Mouse (Mus musculus): ENCODE results near the gene Kcnj2. TPM values are rescaled to one million over a fixed set of nuclear protein-coding genes. Genes with fewer than 3 reads are reported as not detected.

Kcnj2 gene
- polyA plus RNA-seq, 2 experiments: 0.10 to 0.30 TPM

DNA sequence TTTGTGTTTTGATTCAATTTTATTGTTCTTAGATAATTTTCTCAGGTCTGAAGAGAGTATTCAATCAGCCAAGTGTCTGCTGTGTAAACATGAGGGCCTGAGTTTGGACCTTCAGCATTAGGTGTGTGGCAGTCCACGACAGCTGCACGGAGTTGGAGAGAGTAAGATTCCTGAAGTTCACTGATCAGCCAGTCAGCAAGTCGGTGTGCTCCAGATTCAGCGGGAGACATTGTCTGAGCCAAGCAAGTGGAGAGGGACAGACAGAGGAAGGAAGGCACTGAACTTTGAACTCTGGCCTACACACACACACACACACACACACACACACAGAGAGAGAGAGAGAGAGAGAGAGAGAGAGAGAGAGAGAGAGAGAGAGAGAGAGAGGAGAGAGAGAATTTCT lies 57.4 kb downstream of the Kcnj2 start:
- TF ChIP-seq EP300 (IDR thresholded peaks at IDR 0.05; ENCODE audit: low read depth) (no peak), CTCF (IDR thresholded peaks at IDR 0.05; ENCODE audit: low read depth) (no peak)
- no peaks in the 10 kb centered on the region for H3K27me3 ChIP-seq (ENCODE audit: control insufficient read depth, insufficient read depth, low read length)
- no peak overlapping the region for H3K4me2 ChIP-seq (ENCODE audit: low read depth)
- no peak for DNase-seq (ENCODE audit: low read depth in 3 of 3, low spot score in 3 of 3)
- no peak overlapping the region for H3K4me3 ChIP-seq (ENCODE audit: insufficient read depth in 1 of 2, low read depth in 2 of 2, low read length in 2 of 2)
- H3K9me3 ChIP-seq (ENCODE audit: control insufficient read depth, low read length): no peaks in the 10 kb centered on the region
- H3K4me1 ChIP-seq (replicated peaks; ENCODE audit: control insufficient read depth in 2 of 2, insufficient read depth in 2 of 2, low read length in 1 of 2): no peaks in the 10 kb centered on the region
- WGBS (ENCODE audit: insufficient replicate concordance): 57% methylated on average over 4 of the region's 4 CpGs
- no peak overlapping the region for H3K27ac ChIP-seq
- no peak overlapping the region for H3K9ac ChIP-seq (replicated peaks)
- no peaks in the 10 kb centered on the region for H3K36me3 ChIP-seq (replicated peaks; ENCODE audit: control insufficient read depth, insufficient read depth, low read depth)
- ATAC-seq (ENCODE audit: insufficient read depth): no peak

DNA sequence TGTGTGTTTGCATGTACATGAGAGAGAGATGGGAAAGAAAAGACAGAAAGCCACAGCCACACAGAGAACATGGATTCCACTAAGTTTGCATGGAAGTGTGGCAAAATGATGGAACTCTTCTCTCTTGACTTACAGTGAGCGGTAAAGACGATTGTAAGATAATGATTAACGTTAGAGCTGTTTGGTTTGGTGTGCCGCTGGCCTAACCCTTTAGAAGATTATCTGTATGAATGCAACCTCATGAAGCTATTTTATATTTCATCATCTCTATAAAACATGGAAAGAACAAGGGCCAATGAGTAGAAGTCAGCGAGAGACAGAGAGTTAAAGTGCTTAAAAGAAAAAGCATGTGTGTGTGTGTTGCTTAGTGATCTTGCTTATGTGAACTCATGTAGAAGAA lies 60.0 kb downstream of the Kcnj2 start:
- H3K27ac ChIP-seq: no peak overlapping the region
- DNase-seq (ENCODE audit: low read depth in 3 of 3, low spot score in 3 of 3) (no peak), ATAC-seq (ENCODE audit: insufficient read depth) (no peak)
- H3K36me3 ChIP-seq (replicated peaks; ENCODE audit: control insufficient read depth, insufficient read depth, low read depth): no peaks in the 10 kb centered on the region
- TF ChIP-seq CTCF (IDR thresholded peaks at IDR 0.05; ENCODE audit: low read depth): no peak
- TF ChIP-seq EP300 (IDR thresholded peaks at IDR 0.05; ENCODE audit: low read depth): no peak
- no peak overlapping the region for H3K4me3 ChIP-seq (ENCODE audit: insufficient read depth in 1 of 2, low read depth in 2 of 2, low read length in 2 of 2)
- H3K9me3 ChIP-seq (ENCODE audit: control insufficient read depth, low read length): no peaks in the 10 kb centered on the region
- no peak overlapping the region for H3K9ac ChIP-seq (replicated peaks)
- WGBS (ENCODE audit: insufficient replicate concordance): 69% methylated on average over 5 of the region's 5 CpGs
- no peaks in the 10 kb centered on the region for H3K27me3 ChIP-seq (ENCODE audit: control insufficient read depth, insufficient read depth, low read length)
- no peaks in the 10 kb centered on the region for H3K4me1 ChIP-seq (replicated peaks; ENCODE audit: control insufficient read depth in 2 of 2, insufficient read depth in 2 of 2, low read length in 1 of 2)
- H3K4me2 ChIP-seq (ENCODE audit: low read depth): no peak overlapping the region

Other genes with a start within 250 kb of the Kcnj2 start
- 0.01 and 0.06 TPM in 2 replicates for gene Kcnj16, start 98.1 kb upstream of the Kcnj2 start, polyA plus RNA-seq (2012; rRNA removed)
- gene Kcnj16, start 98.1 kb upstream of the Kcnj2 start, polyA plus RNA-seq (2014; fragmentation: Nextera tagmentation; extraction: Ambion mirVana): not detected in 2 replicates